Mouse (Mus musculus): ENCODE results near the gene Zan.

- TF ChIP-seq POLR2A (IDR thresholded peaks at IDR 0.05; ENCODE audit: low read depth, low read length) (no peak), CTCF (IDR thresholded peaks at IDR 0.05; ENCODE audit: extremely low read depth, insufficient read depth, insufficient read length, insufficient replicate concordance) (no peak)
Observed at GRCm38 (mm10) chr5:137345821-137346220, 131.0 kb downstream of the Zan start.

Measured in spleen, adult 2 months (tissue).